In genomic region chr2:48373086-48373485, GRCm38 (mm10) we compare ENCODE assay signal across 31 mouse cellular contexts.
"Had no signal": no experiment of that assay in that cellular context is flagged by ENCODE, and none has a peak within 500 bp of the region (broad histone marks: within the 10 kb centered on the region; RNA-seq: fewer than 3 reads in every experiment).

No protein-coding gene starts in this region.

- H3K36me3 ChIP-seq: limb, embryonic 10.5 days; limb, embryonic 12.5 days; limb, embryonic 13.5 days; limb, embryonic 15.5 days; liver, embryonic 12.5 days; liver, embryonic 13.5 days; liver, embryonic 15.5 days; lung, embryonic 15.5 days; midbrain, embryonic 10.5 days; midbrain, embryonic 12.5 days; midbrain, embryonic 13.5 days; midbrain, embryonic 15.5 days had no signal

- H3K27me3 ChIP-seq: limb, embryonic 12.5 days; limb, embryonic 13.5 days; limb, embryonic 15.5 days; liver, embryonic 12.5 days; liver, embryonic 13.5 days; liver, embryonic 15.5 days; lung, embryonic 15.5 days; megakaryocyte, embryonic 14.5 days; midbrain, embryonic 12.5 days; midbrain, embryonic 13.5 days; midbrain, embryonic 15.5 days had no signal

- H3K4me1 ChIP-seq: limb, embryonic 10.5 days; limb, embryonic 12.5 days; limb, embryonic 13.5 days; limb, embryonic 15.5 days; liver, embryonic 12.5 days; liver, embryonic 13.5 days; liver, embryonic 15.5 days; megakaryocyte, embryonic 14.5 days; midbrain, embryonic 10.5 days; midbrain, embryonic 12.5 days; midbrain, embryonic 13.5 days; midbrain, embryonic 15.5 days had no signal

- H3K4me2 ChIP-seq: limb, embryonic 12.5 days; limb, embryonic 13.5 days; limb, embryonic 15.5 days; liver, embryonic 11.5 days; liver, embryonic 12.5 days; liver, embryonic 13.5 days; liver, embryonic 15.5 days; lung, embryonic 14.5 days; lung, embryonic 15.5 days; midbrain, embryonic 11.5 days; midbrain, embryonic 12.5 days; midbrain, embryonic 13.5 days; midbrain, embryonic 15.5 days had no signal

- H3K27ac ChIP-seq: left cerebral cortex, adult 2 months; limb, embryonic 10.5 days; limb, embryonic 12.5 days; limb, embryonic 13.5 days; limb, embryonic 15.5 days; liver, embryonic 12.5 days; liver, embryonic 13.5 days; liver, embryonic 14.5 days; liver, embryonic 15.5 days; lung, embryonic 15.5 days; macrophage; midbrain, embryonic 10.5 days; midbrain, embryonic 12.5 days; midbrain, embryonic 13.5 days; midbrain, embryonic 15.5 days had no signal

- DNase-seq: left cerebral cortex, postnatal 4 days; liver; liver, embryonic 13.5 days; lung, adult 18-20 months; lung, adult 2 months; lung, embryonic 14.5 days; lung, postnatal 10 days; lung, postnatal 14 days; lung, postnatal 36 days; lung, postnatal 4 days; midbrain, embryonic 14.5 days had no signal

- ATAC-seq: liver, embryonic 12.5 days; lung, postnatal 0 days; midbrain, embryonic 13.5 days; midbrain, embryonic 15.5 days; midbrain, embryonic 16.5 days had no signal

- H3K9ac ChIP-seq: limb, embryonic 12.5 days; limb, embryonic 13.5 days; limb, embryonic 15.5 days; liver, embryonic 12.5 days; liver, embryonic 13.5 days; liver, embryonic 14.5 days; liver, embryonic 15.5 days; lung, embryonic 14.5 days; lung, embryonic 15.5 days; midbrain, embryonic 12.5 days; midbrain, embryonic 13.5 days; midbrain, embryonic 15.5 days had no signal

- H3K4me3 ChIP-seq: left cerebral cortex, adult 2 months; limb, embryonic 10.5 days; limb, embryonic 12.5 days; limb, embryonic 13.5 days; limb, embryonic 15.5 days; liver, embryonic 12.5 days; liver, embryonic 13.5 days; liver, embryonic 15.5 days; lung, embryonic 15.5 days; megakaryocyte, embryonic 14.5 days; midbrain, embryonic 10.5 days; midbrain, embryonic 12.5 days; midbrain, embryonic 13.5 days; midbrain, embryonic 15.5 days; myocyte had no signal

- H3K9me3 ChIP-seq: limb, embryonic 10.5 days; limb, embryonic 12.5 days; limb, embryonic 13.5 days; limb, embryonic 15.5 days; liver, embryonic 12.5 days; liver, embryonic 13.5 days; liver, embryonic 15.5 days; lung, embryonic 15.5 days; megakaryocyte, embryonic 14.5 days; midbrain, embryonic 10.5 days; midbrain, embryonic 12.5 days; midbrain, embryonic 13.5 days; midbrain, embryonic 15.5 days had no signal
